Comparison of ENCODE assay signal across 17 mouse cellular contexts in the genomic region with DNA sequence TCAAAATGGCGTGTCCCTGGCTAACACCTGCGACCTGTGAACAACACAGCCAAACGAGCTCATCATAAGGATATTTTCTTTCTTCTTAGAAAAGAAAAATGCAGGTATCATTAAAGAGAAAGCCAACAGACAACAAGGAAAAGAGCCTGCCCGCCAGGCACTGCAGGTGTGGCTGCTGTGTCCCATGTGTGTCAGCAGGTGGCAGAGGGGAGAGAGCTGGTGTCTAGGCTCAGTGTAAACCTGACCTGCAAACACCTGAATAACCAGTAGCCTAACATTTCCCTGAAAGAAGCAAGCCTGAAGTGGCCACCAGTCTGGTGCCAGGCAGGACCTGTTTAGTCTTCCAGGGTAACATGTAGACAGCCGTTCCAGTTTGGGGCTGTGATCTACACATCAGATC.
DNase-seq lines count a peak whose midpoint lies in the region; ATAC-seq and TF ChIP-seq lines count a peak whose summit lies in the region.
"Had no signal": no experiment of that assay in that cellular context is flagged by ENCODE, and none has a peak within 500 bp of the region (broad histone marks: within the 10 kb centered on the region; RNA-seq: fewer than 3 reads in every experiment).

No protein-coding gene starts in this region.

- no peaks in the 10 kb centered on the region for H3K27me3 ChIP-seq in kidney, adult 2 months (replicated peaks; ENCODE audit: control insufficient read depth, insufficient read depth, low read length)
- H3K27me3 ChIP-seq in forebrain, embryonic 15.5 days: no peaks in the 10 kb centered on the region
- H3K27me3 ChIP-seq: embryonic facial prominence, embryonic 12.5 days; liver, embryonic 12.5 days had no signal

- no peak for DNase-seq in kidney, adult 2 months
- DNase-seq in kidney, postnatal 14 days: no peak
- DNase-seq in A20 (ENCODE audit: low read depth, low spot score) (peak; percentile 25), ES-CJ7 (ENCODE audit: low read depth, low spot score) (peak; percentile 25)
- DNase-seq in adrenal gland, postnatal 10 days: no peak
- no peak for DNase-seq in thymus, postnatal 10 days (ENCODE audit: low spot score in 2 of 2)
- DNase-seq: cerebellum, adult 18-20 months; layer of hippocampus, adult 9-11 months; lung, postnatal 36 days; spleen, adult 18-20 months; thymus, postnatal 4 days had no signal

- 81% methylated on average over 5 of the region's 5 CpGs for WGBS in kidney, adult 2 months
- WGBS in forebrain, embryonic 15.5 days: 36% methylated on average over 5 of the region's 5 CpGs

- no peak overlapping the region for H3K4me3 ChIP-seq in kidney, adult 2 months (ENCODE audit: insufficient read depth, low read depth, low read length)
- H3K4me3 ChIP-seq in forebrain, embryonic 15.5 days: no peak overlapping the region
- H3K4me3 ChIP-seq: embryonic facial prominence, embryonic 12.5 days; liver, embryonic 12.5 days; midbrain, embryonic 10.5 days; myocyte had no signal

- no peaks in the 10 kb centered on the region for H3K36me3 ChIP-seq in kidney, adult 2 months (ENCODE audit: control insufficient read depth, insufficient read depth, low read length)
- no peaks in the 10 kb centered on the region for H3K36me3 ChIP-seq in forebrain, embryonic 15.5 days
- H3K36me3 ChIP-seq: embryonic facial prominence, embryonic 12.5 days; liver, embryonic 12.5 days; midbrain, embryonic 10.5 days had no signal

- no peak overlapping the region for H3K9ac ChIP-seq in forebrain, embryonic 15.5 days (replicated peaks)
- H3K9ac ChIP-seq: embryonic facial prominence, embryonic 12.5 days; liver, embryonic 12.5 days had no signal

- no peaks in the 10 kb centered on the region for H3K9me3 ChIP-seq in forebrain, embryonic 15.5 days
- H3K9me3 ChIP-seq: embryonic facial prominence, embryonic 12.5 days; liver, embryonic 12.5 days; midbrain, embryonic 10.5 days had no signal

- ATAC-seq in forebrain, embryonic 15.5 days (replicated peaks): no peak
- ATAC-seq: hindbrain, embryonic 16.5 days; liver, embryonic 12.5 days had no signal

- no peak overlapping the region for H3K4me2 ChIP-seq in forebrain, embryonic 15.5 days (replicated peaks)
- H3K4me2 ChIP-seq: embryonic facial prominence, embryonic 12.5 days; liver, embryonic 12.5 days had no signal

- H3K27ac ChIP-seq in kidney, adult 2 months (ENCODE audit: insufficient read depth, low read depth, low read length): no peak overlapping the region
- peak overlapping the region; percentile 69 for H3K27ac ChIP-seq in forebrain, embryonic 15.5 days (replicated peaks)
- H3K27ac ChIP-seq: embryonic facial prominence, embryonic 12.5 days; liver, embryonic 12.5 days had no signal

- peak; percentile 36 for TF ChIP-seq CTCF in kidney, adult 2 months (conservative IDR thresholded peaks at IDR 0.05; ENCODE audit: insufficient read depth, insufficient read length, low read depth, low read length)

- no peak for TF ChIP-seq POLR2A in kidney, adult 2 months (IDR thresholded peaks at IDR 0.05; ENCODE audit: low read depth, low read length)

- H3K4me1 ChIP-seq in kidney, adult 2 months (ENCODE audit: control insufficient read depth, insufficient read depth, low read length): no peaks in the 10 kb centered on the region
- peaks cover 39% of the 10 kb centered on the region for H3K4me1 ChIP-seq in forebrain, embryonic 15.5 days
- H3K4me1 ChIP-seq: liver, embryonic 12.5 days had no signal

Comparison
In these comparisons a context has a peak if more than half of its experiments do, and no peak if none do; other contexts are left out.
1. DNase-seq: peak in A20 (single experiment) and ES-CJ7 (single experiment); none in kidney, adult 2 months (single experiment), kidney, postnatal 14 days (single experiment), adrenal gland, postnatal 10 days (single experiment) and thymus, postnatal 10 days (0 of 2).